Mouse (Mus musculus) gastrocnemius, postnatal 4 days (tissue): ENCODE measurements at regions not wholly inside any gene's neighbourhood (a gene's known extent, or its start where the extent isn't known, plus 50 kb on each side); places are given as distances from the start of the nearest gene placed in this dataset.

ENCODE experiments used
- DNase-seq, 2 experiments: peaks; one replicate each; pipeline ENCODE4 v3.0.0; 2021 to 2022; ENCODE audit warnings: low spot score in 2 of 2, mixed read lengths in 2 of 2

- DNase-seq: no peak
Observed at GRCm38 (mm10) chr10:56582065-56582464, 204.9 kb downstream of the Gja1 start.

GRCm38 (mm10) chr10:56587205-56587604 lies 210.1 kb downstream of the Gja1 start:
- no peak for DNase-seq

- DNase-seq: no peak
Observed at GRCm38 (mm10) chr10:56597382-56597781, 220.3 kb downstream of the Gja1 start.

DNA sequence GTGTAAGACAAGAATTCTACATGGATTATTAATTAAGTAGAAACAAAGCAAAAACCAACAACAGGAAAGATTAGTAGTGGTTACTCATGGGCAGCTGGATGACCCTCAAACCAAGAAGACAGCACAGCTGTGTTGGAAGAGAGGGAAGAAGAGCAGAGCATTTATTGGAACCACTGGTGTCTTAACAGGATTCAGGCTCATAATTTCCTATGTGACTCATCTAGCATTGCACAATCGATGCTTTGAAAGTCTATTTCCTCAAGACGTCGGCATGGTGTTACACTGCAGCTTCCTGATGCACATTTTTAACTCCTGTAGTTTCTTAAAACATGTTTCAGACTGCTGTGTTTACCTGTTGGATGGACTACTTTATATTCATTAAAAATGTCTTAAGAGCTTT lies 221.1 kb downstream of the Gja1 start:
- no peak for DNase-seq

GRCm38 (mm10) chr10:56599923-56600322 lies 222.8 kb downstream of the Gja1 start:
- no peak for DNase-seq

DNA sequence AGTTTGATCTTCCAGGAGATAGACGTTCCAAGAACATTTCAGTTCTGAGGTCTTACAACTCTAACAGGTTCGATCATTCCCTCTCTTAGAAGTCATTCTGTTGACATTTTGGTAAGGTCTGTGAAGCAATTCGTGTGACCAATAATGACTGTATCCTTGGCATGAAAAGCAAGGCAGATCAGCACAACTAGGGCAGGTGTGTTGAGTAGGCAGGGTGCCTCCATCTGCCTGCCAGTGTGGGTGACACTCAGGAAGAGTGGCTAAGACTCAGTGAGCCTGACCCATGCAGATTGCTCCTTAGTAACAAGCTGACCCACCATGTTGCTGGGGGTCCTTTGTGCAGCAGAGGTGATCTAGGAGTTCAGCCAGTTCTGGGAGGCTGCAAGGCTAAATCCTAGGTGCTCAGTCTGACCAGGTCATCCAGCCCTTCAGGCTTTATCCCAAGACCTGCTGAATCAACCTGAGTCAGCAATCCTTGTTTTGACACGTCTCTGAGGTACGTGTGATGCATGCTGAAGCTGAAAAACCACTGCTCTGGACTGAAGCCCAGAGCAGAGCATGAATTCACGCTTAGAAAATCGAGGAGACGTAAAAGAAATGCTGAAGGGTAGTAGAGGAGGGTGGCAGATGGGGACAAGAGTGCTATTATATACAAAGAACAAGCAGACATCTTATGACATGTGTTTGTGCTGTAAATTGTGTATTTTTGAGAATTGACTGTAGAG lies 234.6 kb downstream of the Gja1 start:
- DNase-seq: no peak

DNA sequence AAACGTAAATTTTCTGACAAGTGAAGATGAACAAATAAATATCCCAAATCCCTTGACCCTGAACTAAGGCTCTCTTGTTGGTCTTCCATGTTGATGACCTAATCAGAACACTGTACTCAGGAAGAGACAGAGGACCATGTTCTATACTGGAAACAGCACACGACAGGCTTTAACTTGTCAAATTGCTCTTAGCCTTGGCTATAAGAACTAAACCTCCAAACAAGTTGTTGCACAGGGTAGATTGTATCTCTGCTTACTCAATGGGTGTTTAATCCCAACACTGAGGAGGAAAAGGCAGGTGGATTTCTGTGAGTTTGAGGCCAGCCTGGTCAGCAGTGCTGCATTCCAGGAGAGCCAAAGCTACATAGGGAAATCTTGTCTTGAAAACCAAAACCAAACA lies 265.5 kb downstream of the Gja1 start:
- no peak for DNase-seq

DNA sequence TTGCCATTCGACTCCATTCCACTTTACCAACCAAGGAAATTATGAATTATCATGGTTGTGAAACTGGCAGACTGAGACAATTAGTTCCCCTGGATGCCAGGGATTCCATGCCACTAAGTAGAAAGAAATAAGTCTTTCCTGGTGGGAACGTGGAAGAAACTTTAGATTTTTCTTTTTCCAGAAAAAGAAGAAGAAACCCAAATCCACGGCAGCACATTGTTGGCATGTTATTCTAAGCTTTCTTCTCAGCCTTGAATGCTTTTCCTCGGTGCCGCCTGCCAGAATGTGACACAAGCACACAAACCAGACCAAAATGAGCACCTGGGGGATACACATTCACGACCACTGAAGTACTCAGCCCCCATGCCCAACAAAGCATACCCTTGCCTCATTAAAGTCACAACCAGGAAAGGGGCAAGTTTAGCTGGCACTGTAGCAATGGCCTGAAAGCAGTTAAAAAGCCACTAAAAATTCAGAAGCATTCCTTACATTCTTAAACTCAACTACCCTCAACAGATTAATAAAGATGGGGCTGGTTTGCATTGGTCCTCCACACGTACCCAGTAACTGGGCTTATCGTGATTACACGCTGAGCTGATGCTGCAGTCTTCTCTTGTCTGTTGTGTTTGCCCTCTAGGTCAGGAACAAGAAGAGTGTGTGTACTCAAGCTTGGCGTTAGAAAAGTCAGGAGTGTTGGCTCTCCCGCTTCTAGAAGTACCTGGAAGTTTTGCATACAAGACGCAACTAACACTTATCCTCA lies 266.4 kb downstream of the Gja1 start:
- no peak for DNase-seq

DNA sequence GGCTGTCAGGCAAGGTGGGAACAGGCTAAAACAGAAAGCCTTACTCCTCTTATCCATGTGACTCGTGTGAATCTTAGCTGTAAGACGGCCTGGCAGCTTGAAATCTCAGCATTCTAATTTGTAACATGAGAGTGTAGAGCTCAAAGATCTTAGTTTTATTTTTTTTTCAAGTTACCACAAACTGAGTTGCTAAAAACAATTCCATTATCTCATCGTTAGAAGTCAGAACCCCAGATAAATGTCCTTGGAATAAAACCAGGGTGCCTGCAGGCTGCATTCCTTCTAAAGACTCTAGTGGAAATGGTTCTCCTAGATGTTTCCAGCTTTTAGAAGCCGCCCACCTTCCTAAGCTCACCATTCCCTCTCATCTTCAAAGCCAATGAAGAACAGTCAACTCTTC lies 283.4 kb downstream of the Gja1 start:
- no peak for DNase-seq

GRCm38 (mm10) chr10:56673919-56674318 lies 296.8 kb downstream of the Gja1 start:
- DNase-seq: no peak

DNA sequence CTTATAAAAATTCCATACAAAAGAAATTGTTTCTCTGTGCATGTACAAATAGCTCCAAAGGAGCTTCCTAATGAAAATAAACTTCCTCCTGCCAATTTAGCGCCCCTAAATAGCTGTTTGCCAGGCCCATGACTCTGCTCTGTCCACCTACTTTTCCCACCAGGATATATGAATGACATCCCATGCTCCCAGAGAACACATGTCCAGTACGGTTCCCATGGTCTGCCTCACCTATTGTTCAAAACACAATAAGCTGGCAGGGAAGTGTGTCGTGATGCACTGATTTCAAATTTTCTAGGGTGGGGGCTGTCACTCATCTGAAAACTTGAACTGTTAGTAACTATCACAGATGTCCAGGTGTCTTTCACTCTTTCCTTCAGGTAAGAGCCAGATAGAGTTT lies 305.8 kb downstream of the Gja1 start:
- DNase-seq: no peak

- DNase-seq: no peak
Observed at GRCm38 (mm10) chr10:56685655-56686250, 308.6 kb downstream of the Gja1 start.

GRCm38 (mm10) chr10:56691467-56691866 lies 314.3 kb downstream of the Gja1 start:
- no peak for DNase-seq

- DNase-seq: no peak
Observed at GRCm38 (mm10) chr10:56695100-56695499, 318.0 kb downstream of the Gja1 start.

- DNase-seq: peak in 1 of 2 experiments; percentile 11
Observed at GRCm38 (mm10) chr10:56700126-56700525, 323.0 kb downstream of the Gja1 start.

- DNase-seq: no peak
Observed at GRCm38 (mm10) chr10:56708411-56708810, 331.3 kb downstream of the Gja1 start.

GRCm38 (mm10) chr10:56708886-56709285 lies 331.8 kb downstream of the Gja1 start:
- DNase-seq: no peak

- DNase-seq: no peak
Observed at GRCm38 (mm10) chr10:56712611-56713105, 335.5 kb downstream of the Gja1 start.

- DNase-seq: no peak
Observed at GRCm38 (mm10) chr10:56737073-56737472, 359.9 kb downstream of the Gja1 start.

DNA sequence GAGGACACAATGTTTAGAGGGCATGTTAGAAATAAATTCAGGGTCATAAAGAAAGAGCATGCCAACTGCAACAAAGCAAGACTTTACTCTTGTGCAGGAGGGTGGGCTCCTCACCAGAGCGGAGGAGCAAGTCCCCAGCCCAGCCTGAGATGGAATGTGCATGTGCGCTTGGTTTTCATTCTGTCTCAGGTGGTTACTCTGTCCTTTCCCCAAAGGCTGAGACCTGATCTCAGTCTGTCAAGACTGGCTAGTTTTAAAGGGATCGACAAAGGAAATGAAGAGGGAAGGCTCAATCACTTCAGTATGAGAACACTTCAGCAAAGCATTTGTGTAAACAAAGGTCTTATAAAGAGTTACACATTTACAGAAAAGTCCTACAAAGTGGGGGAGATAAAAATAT lies 362.5 kb downstream of the Gja1 start:
- no peak for DNase-seq

GRCm38 (mm10) chr10:56752134-56752533 lies 375.0 kb downstream of the Gja1 start:
- DNase-seq: no peak

- DNase-seq: no peak
Observed at GRCm38 (mm10) chr10:56753576-56753975, 376.4 kb downstream of the Gja1 start.
